Mouse (Mus musculus) cerebellum, postnatal 10 days (tissue): Measurements from ENCODE around the gene Hinfp.
"Not testable (repeated sequence)": the region's sequence is repeated elsewhere in the genome, so short reads cannot be mapped to it uniquely, and the experiment has no call there.

ENCODE experiments used
- DNase-seq, 2 experiments: peaks; one replicate each; pipeline ENCODE4 v3.0.0; 2021; ENCODE audit warnings: mixed read lengths in 2 of 2

Hinfp gene

DNA sequence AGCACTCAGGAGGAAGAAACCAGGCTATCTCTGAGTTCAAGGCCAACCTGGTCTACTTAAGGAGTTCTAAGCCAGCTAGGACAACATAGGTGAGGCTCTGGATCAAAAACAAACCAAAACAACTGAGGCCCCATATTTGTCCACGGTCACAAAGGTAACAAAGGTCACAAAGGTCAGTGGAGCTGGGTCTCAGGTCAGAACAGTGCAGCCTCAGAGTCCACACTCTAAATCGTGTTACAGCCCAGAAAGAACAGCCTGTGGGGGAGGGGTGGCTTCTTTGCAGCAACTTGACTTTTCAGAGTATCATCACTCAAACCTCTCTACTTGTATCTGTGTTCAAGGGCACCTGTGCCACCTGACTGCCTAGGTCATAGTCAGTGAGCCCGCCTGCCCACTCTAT is 4.3 kb upstream of the Hinfp start:
- DNase-seq = no peak

DNA sequence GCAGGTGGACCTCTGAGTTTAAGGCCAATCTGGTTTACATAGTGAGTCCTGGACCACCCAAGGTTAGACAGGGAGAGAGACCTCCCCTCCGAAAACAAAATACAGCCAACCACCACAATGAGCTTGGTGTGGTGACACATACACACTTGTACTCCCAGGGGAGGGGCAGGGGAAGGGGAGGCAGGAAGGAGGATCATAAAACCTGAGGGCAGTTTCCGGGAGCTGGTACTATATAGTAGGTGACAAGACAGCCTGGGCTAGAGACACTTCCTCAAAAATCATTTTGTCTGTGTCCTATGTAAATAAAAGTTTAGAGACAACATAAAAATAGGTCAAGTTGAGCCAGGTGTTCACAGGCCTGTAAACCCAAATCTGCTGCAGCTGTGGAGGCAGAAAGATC is 1.8 kb upstream of the Hinfp start:
- no peak for DNase-seq

GRCm38 (mm10) chr9:44306532-44306931 is 1.1 kb upstream of the Hinfp start:
- DNase-seq = no peak

GRCm38 (mm10) chr9:44300001-44300400 is 5.5 kb downstream of the Hinfp start:
- DNase-seq = not testable (repeated sequence)

DNA sequence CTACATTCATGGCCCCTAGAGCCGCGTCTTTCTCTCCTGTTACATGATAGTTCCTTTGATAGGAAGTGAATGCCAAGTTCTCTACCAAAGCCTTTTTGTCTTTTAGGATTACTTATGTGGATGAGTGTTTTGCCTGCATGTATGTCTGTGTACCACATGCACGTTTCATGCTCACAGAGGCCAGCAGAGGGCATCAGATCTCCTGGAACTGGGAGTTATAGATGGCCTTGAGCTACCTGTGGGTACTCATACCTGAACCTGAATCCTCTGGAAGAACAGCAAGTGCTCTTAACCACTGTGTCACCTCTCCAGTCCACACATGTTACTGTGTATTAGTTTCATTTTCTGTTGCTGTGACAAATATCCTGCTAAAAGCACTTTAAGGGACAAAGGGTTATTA is 13.0 kb downstream of the Hinfp start:
- peak; percentile 73 for DNase-seq

DNA sequence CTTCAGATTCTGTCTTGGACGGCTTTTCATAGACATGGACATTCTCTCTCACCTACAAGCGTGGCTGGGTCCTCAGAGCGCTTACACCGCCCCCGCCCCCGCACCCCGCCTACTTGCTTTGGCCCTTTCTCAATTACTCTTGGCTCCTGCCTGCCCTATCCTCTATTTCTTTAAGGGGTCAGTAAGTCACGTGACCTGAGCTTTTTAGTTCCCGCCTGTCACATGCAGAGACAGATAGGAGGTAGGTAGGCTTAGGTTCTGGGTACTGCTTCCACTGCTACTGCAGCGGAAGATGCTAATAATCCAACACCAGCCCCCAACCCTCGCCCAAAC is 16.5 kb downstream of the Hinfp start:
- peak; percentile 47 to 51 for DNase-seq

- DNase-seq = peak in 1 of 2 experiments; percentile 70
Observed at GRCm38 (mm10) chr9:44288076-44288958, 17.2 kb downstream of the Hinfp start, which contains the start of gene Abcg4. Abcg4 (minus strand) TSS chr9:44288615.

GRCm38 (mm10) chr9:44287401-44288075 is 17.9 kb downstream of the Hinfp start:
- peak; percentile 72 to 74 for DNase-seq

DNA sequence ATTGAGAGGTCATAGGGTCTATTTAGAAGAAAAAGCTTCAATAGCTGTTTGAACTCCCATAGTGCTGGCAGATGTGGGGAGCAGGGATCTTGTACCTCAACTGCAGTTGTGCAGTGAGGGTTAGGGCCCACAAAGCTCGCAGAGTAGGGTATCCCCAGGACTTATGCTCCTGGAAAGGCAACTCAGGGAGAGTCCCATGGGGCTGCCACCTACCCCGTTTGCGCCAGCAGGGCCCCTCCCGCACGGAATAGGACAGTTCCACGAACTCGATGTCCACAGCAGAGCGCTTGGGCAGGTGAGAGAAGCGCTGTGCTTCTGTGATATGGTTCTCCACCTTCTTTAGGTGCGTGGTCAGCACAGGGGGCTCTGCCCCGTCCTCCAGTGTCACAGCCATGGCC is 18.5 kb downstream of the Hinfp start:
- peak in 1 of 2 experiments; percentile 44 for DNase-seq

DNA sequence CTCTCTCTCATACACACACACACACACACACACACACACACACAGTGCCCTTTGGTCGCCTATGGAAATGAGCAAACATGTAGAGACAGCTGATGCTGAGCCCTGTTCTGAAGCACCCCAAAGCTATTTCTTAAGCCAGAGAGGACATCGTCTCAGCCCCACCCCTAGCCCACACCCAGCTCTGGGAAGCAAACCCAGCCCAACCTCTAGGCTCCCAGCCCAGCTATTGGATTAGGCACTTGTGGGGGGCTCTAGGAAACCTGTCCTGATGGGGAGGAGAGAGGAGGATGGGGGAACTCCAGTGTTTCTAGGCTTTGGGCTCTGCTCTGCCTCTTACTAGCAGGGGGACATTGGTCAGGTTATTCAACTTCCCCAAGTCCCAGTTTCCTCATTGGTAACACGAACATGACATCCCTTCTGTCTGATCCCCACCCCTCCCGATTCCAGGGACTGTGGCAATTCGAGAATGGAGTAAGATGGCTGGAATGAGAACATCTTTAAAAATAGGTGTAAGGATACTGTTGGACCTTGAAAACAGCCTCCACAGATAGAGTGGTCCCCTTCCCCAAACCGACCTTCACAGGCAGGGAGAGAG is 19.1 kb downstream of the Hinfp start:
- no peak for DNase-seq

- DNase-seq = no peak
Observed at GRCm38 (mm10) chr9:44283183-44283582, 22.3 kb downstream of the Hinfp start.

- DNase-seq = no peak
Observed at GRCm38 (mm10) chr9:44269973-44270372, 35.5 kb downstream of the Hinfp start.

GRCm38 (mm10) chr9:44269077-44269476 is 36.4 kb downstream of the Hinfp start:
- DNase-seq = peak; percentile 46 to 61

DNA sequence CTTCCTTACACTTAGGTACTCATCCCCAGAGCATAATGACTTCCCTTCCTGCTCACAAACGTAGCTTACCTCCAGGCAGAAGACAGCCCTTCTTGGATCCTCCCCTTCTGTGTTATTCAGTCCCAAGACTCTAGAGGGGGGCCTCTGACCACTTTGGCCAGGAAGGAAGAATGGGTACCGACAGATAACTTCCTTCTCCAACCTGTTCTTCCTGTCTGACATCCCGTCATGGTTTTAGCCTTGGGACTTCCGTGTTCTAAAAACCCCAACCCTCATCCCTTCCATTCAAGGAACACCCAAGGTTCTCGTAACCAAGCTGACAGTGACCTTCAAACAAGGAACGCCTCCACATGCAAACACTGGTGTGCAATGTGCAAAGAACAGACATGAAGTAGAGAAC is 37.0 kb downstream of the Hinfp start, which contains the start of gene Nlrx1:
Gene Nlrx1, minus strand, starts transcription at position 168 of the 400 bp plus-strand sequence.
- no peak for DNase-seq

GRCm38 (mm10) chr9:44268027-44268360 is 37.5 kb downstream of the Hinfp start:
- peak; percentile 91 to 92 for DNase-seq

- peak in 1 of 2 experiments; percentile 32 for DNase-seq
Observed at GRCm38 (mm10) chr9:44267319-44268026, 38.0 kb downstream of the Hinfp start.

DNA sequence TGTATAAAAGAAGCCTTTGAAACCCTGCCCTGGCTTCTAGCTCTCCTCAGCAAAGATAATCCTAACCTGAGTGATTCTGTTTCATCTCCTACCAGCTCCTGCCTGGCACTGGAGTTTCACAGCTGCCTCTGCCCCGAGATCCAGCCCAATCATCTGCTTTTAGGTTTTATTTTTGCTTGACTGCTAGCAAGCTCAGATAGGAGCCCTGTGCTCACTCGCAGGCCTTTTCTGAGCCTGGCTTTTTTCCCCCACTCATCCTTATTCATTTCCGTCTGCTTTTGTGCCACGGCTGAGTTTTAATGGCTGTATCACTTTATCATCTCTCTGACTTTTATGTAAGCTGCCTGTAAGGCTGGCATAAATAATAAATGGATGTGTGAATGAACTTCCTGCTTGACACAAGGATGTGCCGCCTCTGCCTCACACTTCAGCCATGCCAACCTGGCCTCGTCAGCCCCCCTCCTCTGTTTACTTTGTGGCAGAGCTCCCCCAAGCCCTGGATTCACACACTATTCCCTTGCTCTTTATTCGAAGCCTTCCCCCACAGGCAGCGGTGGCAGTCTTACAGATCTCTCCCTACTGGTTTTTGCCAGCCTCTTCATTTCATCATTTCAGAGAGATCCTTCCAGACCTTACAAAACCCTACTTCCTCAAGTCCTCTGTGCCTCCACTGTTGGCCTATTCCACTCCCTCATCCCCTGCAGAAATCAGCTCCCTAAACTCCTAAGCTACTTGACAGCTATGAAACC is 38.8 kb downstream of the Hinfp start:
- DNase-seq = no peak

GRCm38 (mm10) chr9:44261388-44261787 is 44.1 kb downstream of the Hinfp start:
- DNase-seq = no peak

DNA sequence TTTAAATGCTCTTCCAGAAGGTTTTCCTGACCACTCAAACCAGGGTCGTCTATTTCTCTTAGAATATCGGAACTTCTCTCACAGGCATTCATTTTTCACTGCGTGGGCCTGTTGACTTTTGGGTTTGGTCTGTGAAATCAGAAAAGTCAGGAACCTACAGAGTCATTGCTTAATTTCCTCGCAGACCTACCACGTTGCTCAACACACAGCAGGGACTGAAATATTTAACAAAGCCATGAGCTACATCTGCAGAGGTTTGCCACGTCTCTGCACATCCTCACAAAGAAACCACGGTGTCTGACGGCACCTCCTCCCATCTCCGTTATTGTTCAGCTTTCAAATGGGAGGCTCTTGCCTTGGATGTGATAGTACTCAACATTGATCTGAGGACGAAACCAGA is 46.5 kb downstream of the Hinfp start:
- no peak for DNase-seq

DNA sequence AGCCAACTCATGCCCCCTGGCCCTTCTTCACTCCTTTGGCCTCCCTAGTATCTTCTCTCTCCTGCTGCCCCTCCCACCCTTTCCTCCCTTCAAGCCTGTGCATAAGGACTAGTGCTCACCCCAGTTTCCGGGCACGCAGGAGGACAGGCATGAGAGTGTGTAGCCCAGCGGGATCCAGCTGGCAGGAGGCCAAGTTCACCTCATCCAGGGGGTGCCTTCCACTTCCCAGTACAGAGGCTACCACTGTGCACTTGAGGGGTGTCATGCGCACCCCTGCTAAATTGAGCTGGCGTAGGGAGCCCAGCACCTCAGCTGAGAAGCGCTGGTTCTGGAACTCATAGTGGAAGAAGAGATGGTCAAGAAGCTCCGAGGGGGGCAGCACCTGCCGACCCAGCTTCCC is 49.3 kb downstream of the Hinfp start:
- no peak for DNase-seq

DNA sequence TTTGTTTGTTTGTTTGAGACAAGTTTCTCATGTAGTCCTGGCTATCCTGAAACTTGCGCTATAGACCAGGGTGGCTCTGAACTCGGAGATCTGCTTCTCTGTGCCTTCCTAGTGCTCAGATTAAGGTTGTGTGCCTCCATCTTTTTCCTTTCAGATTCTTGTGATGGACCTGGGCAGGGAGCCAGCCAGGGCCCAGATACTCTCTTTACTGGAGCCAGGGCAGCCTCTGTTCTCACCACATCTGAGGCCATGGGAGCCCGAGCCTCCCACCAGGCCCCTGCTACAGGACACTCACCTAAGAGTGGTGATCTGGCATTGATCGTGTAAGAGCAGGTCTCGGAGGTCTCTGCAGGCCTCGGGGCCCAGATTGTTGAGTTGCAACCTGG is 50.3 kb downstream of the Hinfp start:
- peak; percentile 35 to 40 for DNase-seq

- DNase-seq = peak; percentile 32 to 38
Observed at GRCm38 (mm10) chr9:44254508-44255135, 50.8 kb downstream of the Hinfp start.
